Mouse (Mus musculus) lung, adult 2 months (tissue): ENCODE results near the gene Zfp970. TPM values are rescaled to one million over a fixed set of nuclear protein-coding genes. Genes with fewer than 3 reads are reported as not detected.
"Not testable (repeated sequence)": the region's sequence is repeated elsewhere in the genome, so short reads cannot be mapped to it uniquely, and the experiment has no call there.

Experiments
- DNase-seq: peaks from one replicate; pipeline ENCODE4 v3.0.0; 2022
- H3K4me1 ChIP-seq: fragments of 200-500 bp; 2 replicates; pipeline ENCODE4 v1.6.1; 2011; ENCODE audit warnings: low read length; ENCODE audit not compliant: control insufficient read depth, insufficient read depth
- H3K4me3 ChIP-seq: fragments of 200-500 bp; replicated peaks from 2 replicates; pipeline ENCODE3; 2011; ENCODE audit warnings: low read depth, mild to moderate bottlenecking, control low read depth, low read length; ENCODE audit errors: extremely low read depth
- CTCF ChIP-seq: fragments of 200-500 bp; IDR thresholded peaks from 2 replicates; pipeline ENCODE4 v1.5.1; 2011; ENCODE audit warnings: mild to moderate bottlenecking, low read length, control low read depth; ENCODE audit not compliant: insufficient read depth
- POLR2A ChIP-seq: fragments of 200-500 bp; IDR thresholded peaks from 2 replicates; pipeline ENCODE4 v1.6.1; 2011; ENCODE audit warnings: low read depth, mild to moderate bottlenecking, control low read depth, low read length, borderline replicate concordance; ENCODE audit errors: extremely low read depth
- WGBS: fragments of 180-500 bp; shearing (Covaris S2); methylation state at CpG from one replicate; pipeline ENCODE4 v1.1.7; 2018; 5-methylcytosine and 5-hydroxymethylcytosine counted together
- polyA plus RNA-seq: library from polyadenylated mRNA; depleted of rRNA; stranded (reverse); fragments of >200 nt; gene quantifications from 2 replicates; pipeline ENCODE4 v1.2.3, GENCODE M21; 2012; rRNA removed

Zfp970 gene
- polyA plus RNA-seq, 1 experiment = 5.1 TPM

GRCm38 (mm10) chr2:177520035-177520434, 55.5 kb downstream of the Zfp970 start:
- Histone ChIP-seq H3K4me1 (no peaks in the 10 kb centered on the region), H3K4me3 (no peak overlapping the region)
- DNase-seq = no peak
- WGBS = 74% methylated on average over 8 of the region's 8 CpGs
- TF ChIP-seq CTCF (no peak), POLR2A (no peak)

GRCm38 (mm10) chr2:177523061-177523460, 58.5 kb downstream of the Zfp970 start:
- WGBS = 87% methylated on average over 20 of the region's 20 CpGs

GRCm38 (mm10) chr2:177523674-177524073, 59.1 kb downstream of the Zfp970 start:
- DNase-seq, H3K4me3 ChIP-seq, H3K4me1 ChIP-seq: not testable (repeated sequence)
- 88% methylated on average over 6 of the region's 6 CpGs for WGBS

More at GRCm38 (mm10) chr2:177523061-177523460, 58.5 kb downstream of the Zfp970 start:
- Histone ChIP-seq H3K4me3 (no peak overlapping the region), H3K4me1 (no peaks in the 10 kb centered on the region)
- no peak for TF ChIP-seq POLR2A
- TF ChIP-seq CTCF = no peak
- no peak for DNase-seq

- 92% methylated on average over 16 of the region's 16 CpGs for WGBS
- not testable (repeated sequence) for DNase-seq, H3K4me1 ChIP-seq, H3K4me3 ChIP-seq
Measured at GRCm38 (mm10) chr2:177524171-177524570, 59.6 kb downstream of the Zfp970 start.

Other genes starting within 250 kb of the Zfp970 start
- gene Gm14409, start 197.7 kb upstream of the Zfp970 start, polyA plus RNA-seq = not detected in 2 replicates
- 0.09 TPM in 2 replicates for gene Gm14412, start 140.4 kb upstream of the Zfp970 start, polyA plus RNA-seq
- gene Gm14418, start 66.4 kb upstream of the Zfp970 start, polyA plus RNA-seq = 0.94 and 1.1 TPM in 2 replicates
- gene Gm14403, start 33.5 kb downstream of the Zfp970 start, polyA plus RNA-seq = 1.1 and 1.3 TPM in 2 replicates
- gene Gm14406, start 113.5 kb downstream of the Zfp970 start, polyA plus RNA-seq = not detected in 2 replicates